Mouse (Mus musculus) CH12.LX (cell line): Measurements from ENCODE around the gene Ssr1. TPM values are rescaled to one million over a fixed set of nuclear protein-coding genes. Genes with fewer than 3 reads are reported as not detected.

ENCODE experiments used
- DNase-seq: peaks from one replicate; pipeline ENCODE4 v3.0.0-alpha.2; 2013; ENCODE audit errors: extremely low read depth
- H3K27ac ChIP-seq: 2 replicates; pipeline ENCODE4 v1.5.1; 2012; ENCODE audit warnings: low read depth, mild to moderate bottlenecking, control low read depth, moderate library complexity; ENCODE audit not compliant: insufficient read depth
- H3K27me3 ChIP-seq: replicated peaks from 2 replicates; pipeline ENCODE3; 2012; ENCODE audit warnings: inconsistent platforms
- H3K36me3 ChIP-seq, 2 experiments: replicated peaks in 1 of 2; 2 replicates each; pipeline versions ENCODE3 to v1.6.1; 2012; ENCODE audit warnings: inconsistent platforms in 1 of 2, low read length in 1 of 2, mild to moderate bottlenecking in 1 of 2, mixed read lengths in 1 of 2, moderate library complexity in 1 of 2; ENCODE audit not compliant: control insufficient read depth in 1 of 2, insufficient read depth in 1 of 2
- H3K4me1 ChIP-seq, 2 experiments: 2 replicates each; pipeline ENCODE4 v1.6.1; 2012; ENCODE audit warnings: inconsistent platforms in 1 of 2, moderate library complexity in 1 of 2; ENCODE audit not compliant: insufficient read depth in 2 of 2, control insufficient read depth in 1 of 2
- H3K4me2 ChIP-seq: 2 replicates; pipeline ENCODE4 v1.6.1; 2012; ENCODE audit warnings: low read depth, mild to moderate bottlenecking, control low read depth; ENCODE audit not compliant: poor library complexity, insufficient read depth, severe bottlenecking
- H3K4me3 ChIP-seq, 3 experiments: fragments of 150-350 bp in 1 of 3; sonication (generic) in 1 of 3; replicated peaks in 1 of 3; 2 replicates each; pipeline versions ENCODE3 to v1.5.1; 2011 to 2012; ENCODE audit warnings: low read depth in 2 of 3, low read length in 2 of 3, mild to moderate bottlenecking in 2 of 3, moderate library complexity in 2 of 3, control low read depth in 1 of 3, improper control_type of control experiment in 1 of 3, inconsistent platforms in 1 of 3, mixed read lengths in 1 of 3; ENCODE audit not compliant: poor library complexity in 1 of 3
- H3K79me2 ChIP-seq: replicated peaks from 2 replicates; pipeline ENCODE4 v1.6.1; 2012; ENCODE audit warnings: mild to moderate bottlenecking, moderate library complexity; ENCODE audit not compliant: control insufficient read depth, poor library complexity, insufficient read depth, severe bottlenecking; ENCODE audit errors: extremely low read depth
- H3K9ac ChIP-seq: 2 replicates; pipeline ENCODE4 v1.6.1; 2012; ENCODE audit warnings: low read depth, mild to moderate bottlenecking, control low read depth, moderate library complexity; ENCODE audit not compliant: insufficient read depth
- H3K9me3 ChIP-seq: replicated peaks from 2 replicates; pipeline ENCODE3; 2012; ENCODE audit warnings: low read length, inconsistent platforms, mixed read lengths
- BHLHE40 ChIP-seq: IDR thresholded peaks from 2 replicates; pipeline ENCODE4 v1.6.1; 2011; ENCODE audit warnings: mild to moderate bottlenecking, low read depth, low read length, improper control_type of control experiment
- CHD2 ChIP-seq: IDR thresholded peaks from 2 replicates; pipeline ENCODE4 v1.6.1; 2011; ENCODE audit warnings: low read length, improper control_type of control experiment
- CTCF ChIP-seq, 2 experiments: IDR thresholded peaks in 1 of 2; conservative IDR thresholded peaks in 1 of 2; 2 replicates each; pipeline ENCODE4 v1.5.1; 2011 to 2012; ENCODE audit warnings: low read depth in 2 of 2, low read length in 2 of 2, improper control_type of control experiment in 1 of 2, inconsistent platforms in 1 of 2, mild to moderate bottlenecking in 1 of 2, moderate library complexity in 1 of 2
- E2F4 ChIP-seq: IDR thresholded peaks from 2 replicates; pipeline ENCODE4 v1.6.1; 2011; ENCODE audit warnings: low read depth, low read length, improper control_type of control experiment; ENCODE audit not compliant: insufficient replicate concordance
- EP300 ChIP-seq: IDR thresholded peaks from 2 replicates; pipeline ENCODE4 v1.6.1; 2011; ENCODE audit warnings: low read length, improper control_type of control experiment
- HCFC1 ChIP-seq: IDR thresholded peaks from 2 replicates; pipeline ENCODE4 v1.6.1; 2012; ENCODE audit warnings: low read depth, mild to moderate bottlenecking, inconsistent platforms, low read length, improper control_type of control experiment
- IRF4 ChIP-seq: IDR thresholded peaks from 2 replicates; pipeline ENCODE4 v1.6.1; 2014; ENCODE audit warnings: low read depth, mild to moderate bottlenecking, inconsistent platforms, low read length, improper control_type of control experiment
- JUN ChIP-seq: IDR thresholded peaks from 2 replicates; pipeline ENCODE4 v1.6.1; 2011; ENCODE audit warnings: low read depth, mild to moderate bottlenecking, low read length, improper control_type of control experiment, moderate library complexity; ENCODE audit not compliant: insufficient read depth
- JUND ChIP-seq: conservative IDR thresholded peaks from 2 replicates; pipeline ENCODE4 v1.6.1; 2011; ENCODE audit warnings: low read depth, low read length, improper control_type of control experiment
- MEF2A ChIP-seq: IDR thresholded peaks from 2 replicates; pipeline ENCODE4 v1.6.1; 2014; ENCODE audit warnings: low read depth, mild to moderate bottlenecking, inconsistent platforms, low read length, improper control_type of control experiment, borderline replicate concordance
- MXI1 ChIP-seq: IDR thresholded peaks from 2 replicates; pipeline ENCODE4 v1.6.1; 2011; ENCODE audit warnings: mild to moderate bottlenecking, low read depth, low read length, improper control_type of control experiment
- MYC ChIP-seq: IDR thresholded peaks from 2 replicates; pipeline ENCODE4 v1.6.1; 2011; ENCODE audit warnings: low read depth, mild to moderate bottlenecking, improper control_type of control experiment, low read length
- NELFE ChIP-seq: IDR thresholded peaks from 2 replicates; pipeline ENCODE4 v1.6.1; 2011; ENCODE audit warnings: low read depth, low read length, improper control_type of control experiment
- PAX5 ChIP-seq: IDR thresholded peaks from 2 replicates; pipeline ENCODE4 v1.6.1; 2012; ENCODE audit warnings: low read length, inconsistent platforms, mixed read lengths
- POLR2A ChIP-seq: IDR thresholded peaks from 2 replicates; pipeline ENCODE4 v1.6.1; 2011; ENCODE audit warnings: low read depth, mild to moderate bottlenecking, improper control_type of control experiment, low read length
- POLR2AphosphoS2 ChIP-seq: IDR thresholded peaks from 2 replicates; pipeline ENCODE4 v1.6.1; 2011; ENCODE audit warnings: low read depth, low read length, improper control_type of control experiment
- RAD21 ChIP-seq: IDR thresholded peaks from 2 replicates; pipeline ENCODE4 v1.6.1; 2011; ENCODE audit warnings: low read depth, mild to moderate bottlenecking, low read length, improper control_type of control experiment, moderate library complexity
- RCOR1 ChIP-seq: conservative IDR thresholded peaks from 2 replicates; pipeline ENCODE4 v1.6.1; 2012; ENCODE audit warnings: low read depth, mild to moderate bottlenecking, inconsistent platforms, low read length, improper control_type of control experiment
- SIN3A ChIP-seq: IDR thresholded peaks from 2 replicates; pipeline ENCODE4 v1.6.1; 2012; ENCODE audit warnings: low read length, improper control_type of control experiment, inconsistent platforms
- SMC3 ChIP-seq: IDR thresholded peaks from 2 replicates; pipeline ENCODE4 v1.6.1; 2011; ENCODE audit warnings: low read depth, low read length, improper control_type of control experiment
- TBP ChIP-seq: conservative IDR thresholded peaks from 2 replicates; pipeline ENCODE4 v1.6.1; 2011; ENCODE audit warnings: low read depth, low read length, improper control_type of control experiment
- TCF12 ChIP-seq: IDR thresholded peaks from 2 replicates; pipeline ENCODE4 v1.6.1; 2014; ENCODE audit warnings: low read depth, mild to moderate bottlenecking, inconsistent platforms, low read length, improper control_type of control experiment
- USF1 ChIP-seq: IDR thresholded peaks from 2 replicates; pipeline ENCODE4 v1.6.1; 2014; ENCODE audit warnings: low read depth, mild to moderate bottlenecking, inconsistent platforms, low read length, improper control_type of control experiment
- USF2 ChIP-seq: conservative IDR thresholded peaks from 2 replicates; pipeline ENCODE4 v1.6.1; 2011; ENCODE audit warnings: low read depth, low read length, improper control_type of control experiment
- ZC3H11A ChIP-seq: IDR thresholded peaks from 2 replicates; pipeline ENCODE4 v1.6.1; 2012; ENCODE audit warnings: low read depth, mild to moderate bottlenecking, inconsistent platforms, low read length, improper control_type of control experiment
- ZMIZ1 ChIP-seq: IDR thresholded peaks from 2 replicates; pipeline ENCODE4 v1.6.1; 2012; ENCODE audit warnings: low read depth, mild to moderate bottlenecking, inconsistent platforms, low read length, improper control_type of control experiment
- dilution Hi-C: fragments of 300-500 bp; cut with MboI; formaldehyde crosslinking; loops from 2 replicates; pipeline ENCODE4 v1.14.3; 2020; ENCODE audit warnings: low sequenced_read_pairs; ENCODE audit not compliant: extremely low pct_unique_long_range_greater_than_20kb, extremely low pct_ligation_motif_present
- in situ Hi-C: fragments of 300-500 bp; cut with MboI; formaldehyde crosslinking; loops from 3 replicates; pipeline ENCODE4 v1.14.3; 2019; ENCODE audit warnings: low sequenced_read_pairs, low pct_ligation_motif_present, low pct_unique_long_range_greater_than_20kb, mixed read lengths
- polyA plus RNA-seq: library from polyadenylated mRNA; unstranded; fragments of >175 nt; gene quantifications from 2 replicates; pipeline ENCODE4 v1.2.1, GENCODE M21; 2012; ENCODE audit warnings: low read depth; ENCODE audit not compliant: insufficient read length
- total RNA-seq, 2 experiments: library from RNA; depleted of rRNA; stranded (reverse); fragments of 300-350 nt in 1 of 2; fragments of >200 nt in 1 of 2; gene quantifications; 2 replicates each; pipeline ENCODE4 v1.2.3; 2012 to 2014

The Ssr1 gene
- total and polyA plus RNA-seq, 3 experiments: 67.1 to 167 (median 145) TPM

DNA sequence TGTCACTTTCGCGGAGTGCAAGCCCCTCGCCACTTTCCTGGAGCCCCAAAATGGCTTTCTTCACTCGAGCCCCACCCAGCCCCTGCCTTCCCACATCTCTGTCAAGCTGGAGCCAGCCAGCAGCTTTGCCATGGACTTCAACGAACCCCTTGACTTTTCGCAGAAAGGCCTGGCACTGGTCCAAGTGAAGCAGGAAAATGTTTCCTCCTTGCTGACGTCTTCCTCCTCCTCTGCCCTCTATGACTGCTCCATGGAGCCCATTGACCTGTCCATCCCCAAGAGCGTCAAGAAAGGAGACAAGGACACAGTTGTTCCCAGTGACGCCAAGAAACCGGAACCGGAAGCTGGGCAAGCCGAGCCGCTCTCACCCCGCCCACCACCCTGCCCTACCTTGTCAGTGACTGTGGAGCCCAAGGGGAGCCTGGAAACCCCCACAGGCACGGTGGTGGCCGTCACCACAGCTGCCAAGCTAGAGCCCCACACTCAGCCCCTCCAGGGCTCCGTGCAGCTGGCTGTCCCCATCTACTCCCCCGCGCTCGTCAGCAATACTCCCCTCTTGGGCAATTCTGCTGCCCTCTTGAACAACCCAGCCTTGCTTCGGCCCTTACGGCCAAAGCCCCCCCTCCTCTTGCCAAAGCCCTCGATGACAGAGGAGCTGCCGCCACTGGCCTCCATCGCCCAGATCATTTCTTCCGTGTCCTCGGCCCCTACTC, 62.7 kb downstream of the Ssr1 start:
- in situ Hi-C loops: no loop called here
- H3K9ac ChIP-seq: no peak overlapping the region
- H3K36me3 ChIP-seq: peaks cover 71 to 96% of the 10 kb centered on the region in 2 experiments
- no peaks in the 10 kb centered on the region for H3K27me3 ChIP-seq
- DNase-seq: no peak
- no peaks in the 10 kb centered on the region for H3K4me1 ChIP-seq
- dilution Hi-C loops: no loop called here
- no peaks in the 10 kb centered on the region for H3K9me3 ChIP-seq
- TF ChIP-seq PAX5: no peak
- no peak for TF ChIP-seq TBP
- no peak for TF ChIP-seq USF1
- TF ChIP-seq CTCF (conservative IDR thresholded peaks at IDR 0.05 in 1 of 2, IDR thresholded peaks at IDR 0.05 in 1 of 2; ENCODE audit: low read depth in 2 of 2, low read length in 2 of 2): no peak
- TF ChIP-seq USF2: no peak
- TF ChIP-seq MYC: no peak
- TF ChIP-seq HCFC1: no peak
- TF ChIP-seq BHLHE40: no peak
- TF ChIP-seq POLR2A: no peak
- TF ChIP-seq IRF4: no peak
- TF ChIP-seq TCF12: no peak
- no peak for TF ChIP-seq SIN3A
- no peak for TF ChIP-seq JUND
- TF ChIP-seq EP300: no peak
- no peak for TF ChIP-seq POLR2AphosphoS2
- no peak for TF ChIP-seq JUN
- TF ChIP-seq RAD21: no peak
- TF ChIP-seq, all 38 proteins: peak for 0
- H3K4me2 ChIP-seq: no peak overlapping the region
- no peak overlapping the region for H3K27ac ChIP-seq
- H3K79me2 ChIP-seq: no peaks in the 10 kb centered on the region
- no peak overlapping the region for H3K4me3 ChIP-seq

DNA sequence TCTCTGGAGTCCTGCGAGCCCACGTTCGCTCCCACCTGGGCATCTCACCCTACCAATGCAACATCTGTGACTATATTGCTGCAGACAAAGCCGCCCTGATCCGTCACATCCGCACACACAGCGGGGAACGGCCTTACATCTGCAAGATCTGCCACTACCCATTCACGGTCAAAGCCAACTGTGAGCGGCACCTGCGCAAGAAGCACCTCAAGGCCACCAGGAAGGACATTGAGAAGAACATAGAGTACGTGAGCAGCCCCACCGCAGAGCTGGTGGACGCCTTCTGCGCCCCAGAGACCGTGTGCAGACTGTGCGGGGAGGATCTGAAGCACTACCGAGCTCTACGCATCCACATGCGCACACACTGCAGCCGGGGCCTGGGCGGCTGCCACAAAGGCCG, 63.4 kb downstream of the Ssr1 start:
- Histone ChIP-seq H3K4me1 (no peaks in the 10 kb centered on the region), H3K36me3 (peaks cover 70 to 97% of the 10 kb centered on the region in 2 experiments), H3K27ac (no peak overlapping the region), H3K9me3 (no peaks in the 10 kb centered on the region), H3K9ac (no peak overlapping the region), H3K79me2 (no peaks in the 10 kb centered on the region), H3K27me3 (no peaks in the 10 kb centered on the region), H3K4me2 (no peak overlapping the region), H3K4me3 (no peak overlapping the region)
- in situ Hi-C loops (no loop called here), dilution Hi-C loops (no loop called here)
- TF ChIP-seq MXI1: no peak
- no peak for TF ChIP-seq RCOR1
- TF ChIP-seq ZMIZ1: no peak
- no peak for TF ChIP-seq PAX5
- no peak for TF ChIP-seq ZC3H11A
- TF ChIP-seq HCFC1: no peak
- TF ChIP-seq USF1: no peak
- TF ChIP-seq IRF4: no peak
- TF ChIP-seq SIN3A: no peak
- no peak for TF ChIP-seq JUN
- TF ChIP-seq POLR2A: no peak
- TF ChIP-seq TCF12: no peak
- no peak for TF ChIP-seq NELFE
- no peak for TF ChIP-seq CHD2
- no peak for TF ChIP-seq EP300
- no peak for TF ChIP-seq MEF2A
- no peak for TF ChIP-seq CTCF (conservative IDR thresholded peaks at IDR 0.05 in 1 of 2, IDR thresholded peaks at IDR 0.05 in 1 of 2; ENCODE audit: low read depth in 2 of 2, low read length in 2 of 2)
- TF ChIP-seq JUND: no peak
- TF ChIP-seq SMC3: no peak
- no peak for TF ChIP-seq E2F4
- no peak for DNase-seq
